Mouse (Mus musculus) midbrain, postnatal 0 days (tissue): ENCODE measurements around the gene Gm49673. TPM values are rescaled to one million over a fixed set of nuclear protein-coding genes. Genes with fewer than 3 reads are reported as not detected.
A peak's percentile ranks its signal among the peaks of the same experiment; 100 is the strongest.
"Not testable (repeated sequence)": the region's sequence is repeated elsewhere in the genome, so short reads cannot be mapped to it uniquely, and the experiment has no call there.

Experiments used
- ATAC-seq: fragments of 200-750 bp; cut with Nextera tagmentation; 2 replicates; pipeline ENCODE4 v1.8.0; 2017; ENCODE audit warnings: moderate number of reproducible peaks, mild to moderate bottlenecking, moderate TSS enrichment, moderate library complexity; ENCODE audit not compliant: low FRiP score
- DNase-seq: peaks from one replicate; pipeline ENCODE4 v3.0.0-alpha.2; 2015; ENCODE audit warnings: low spot score
- H3K27ac ChIP-seq: fragments of 300-500 bp; sonication (generic); 2 replicates; pipeline ENCODE4 v1.5.1; 2014; ENCODE audit warnings: low read depth, mild to moderate bottlenecking, low read length, mixed read lengths
- H3K27me3 ChIP-seq: fragments of 300-500 bp; sonication (generic); 2 replicates; pipeline ENCODE4 v1.6.1; 2014; ENCODE audit warnings: low read length, control low read depth, mixed read lengths; ENCODE audit not compliant: insufficient read depth
- H3K36me3 ChIP-seq: fragments of 300-500 bp; sonication (generic); 2 replicates; pipeline ENCODE4 v1.6.1; 2014; ENCODE audit warnings: low read length, control low read depth, mixed read lengths; ENCODE audit not compliant: insufficient read depth
- H3K4me1 ChIP-seq: fragments of 300-500 bp; sonication (generic); 2 replicates; pipeline ENCODE4 v1.6.1; 2014; ENCODE audit warnings: mild to moderate bottlenecking, control low read depth, antibody characterized with exemption, low read length, mixed read lengths; ENCODE audit not compliant: insufficient read depth
- H3K4me2 ChIP-seq: fragments of 300-500 bp; sonication (generic); 2 replicates; pipeline ENCODE4 v1.6.1; 2014; ENCODE audit warnings: low read depth, mild to moderate bottlenecking, low read length, mixed read lengths; ENCODE audit not compliant: poor library complexity, severe bottlenecking
- H3K4me3 ChIP-seq: fragments of 300-500 bp; sonication (generic); 2 replicates; pipeline ENCODE4 v1.5.1; 2014; ENCODE audit warnings: low read depth, mild to moderate bottlenecking, low read length, moderate library complexity
- H3K9ac ChIP-seq: fragments of 300-500 bp; sonication (generic); replicated peaks from 2 replicates; pipeline ENCODE4 v1.6.1; 2014; ENCODE audit warnings: mild to moderate bottlenecking, low read length, moderate library complexity, mixed read lengths; ENCODE audit not compliant: poor library complexity, severe bottlenecking
- H3K9me3 ChIP-seq: fragments of 300-500 bp; sonication (generic); 2 replicates; pipeline ENCODE4 v1.6.1; 2016; ENCODE audit warnings: low read length, control low read depth
- WGBS: fragments of 180-500 bp; shearing (Covaris S2); extraction: QIAGEN DNeasy Blood & Tissue Kit; methylation state at CpG from one replicate; pipeline ENCODE4 v1.1.7; 2014; 5-methylcytosine and 5-hydroxymethylcytosine counted together
- polyA plus RNA-seq: library from polyadenylated mRNA; unstranded; fragments of >200 nt; fragmentation: Nextera tagmentation; extraction: Ambion mirVana; gene quantifications from 2 replicates; pipeline ENCODE4 v1.2.1, GENCODE M21; 2015
- total RNA-seq: library from RNA; depleted of rRNA; stranded (reverse); fragments of >200 nt; gene quantifications from 2 replicates; pipeline ENCODE4 v1.2.3, GENCODE M21; 2014

The Gm49673 gene
- total and polyA plus RNA-seq, 2 experiments from 2014 or later, result 0.48 to 5.8 TPM

- 80% methylated on average over 9 of the region's 9 CpGs for WGBS
- not testable (repeated sequence) for H3K4me3 ChIP-seq, H3K9me3 ChIP-seq, H3K4me2 ChIP-seq, DNase-seq, H3K27me3 ChIP-seq, H3K36me3 ChIP-seq, H3K4me1 ChIP-seq, H3K9ac ChIP-seq, H3K27ac ChIP-seq, ATAC-seq
Observed at GRCm38 (mm10) chr17:8129578-8129977, 18.0 kb downstream of the Gm49673 start.

GRCm38 (mm10) chr17:8128326-8128993 lies 19.1 kb downstream of the Gm49673 start:
- not testable (repeated sequence) for DNase-seq, H3K4me3 ChIP-seq

GRCm38 (mm10) chr17:8124586-8124985 lies 23.0 kb downstream of the Gm49673 start:
- ATAC-seq, H3K9ac ChIP-seq, H3K4me1 ChIP-seq, H3K36me3 ChIP-seq, H3K9me3 ChIP-seq, H3K27me3 ChIP-seq, H3K4me3 ChIP-seq, DNase-seq, H3K4me2 ChIP-seq, H3K27ac ChIP-seq: not testable (repeated sequence)
- no CpG with 5 or more reads among the region's 6 CpGs for WGBS

More at GRCm38 (mm10) chr17:8128326-8128993, 19.1 kb downstream of the Gm49673 start:
- not testable (repeated sequence) for H3K9ac ChIP-seq, H3K9me3 ChIP-seq, H3K27me3 ChIP-seq, H3K36me3 ChIP-seq, H3K27ac ChIP-seq, ATAC-seq, H3K4me1 ChIP-seq, H3K4me2 ChIP-seq
- 100% methylated on average over 1 of the region's 7 CpGs for WGBS

GRCm38 (mm10) chr17:8122974-8123373 lies 24.6 kb downstream of the Gm49673 start:
- H3K36me3 ChIP-seq, H3K4me3 ChIP-seq, H3K9me3 ChIP-seq, H3K27ac ChIP-seq, H3K4me2 ChIP-seq, H3K27me3 ChIP-seq, DNase-seq, H3K4me1 ChIP-seq, H3K9ac ChIP-seq, ATAC-seq: not testable (repeated sequence)
- no CpG with 5 or more reads among the region's 3 CpGs for WGBS

- H3K27ac ChIP-seq, H3K27me3 ChIP-seq, H3K4me2 ChIP-seq, H3K9ac ChIP-seq, H3K9me3 ChIP-seq, ATAC-seq, H3K4me1 ChIP-seq, H3K36me3 ChIP-seq, DNase-seq, H3K4me3 ChIP-seq: not testable (repeated sequence)
- WGBS, result no CpG with 5 or more reads among the region's 6 CpGs
Observed at GRCm38 (mm10) chr17:8116928-8117327, 30.7 kb downstream of the Gm49673 start.

- H3K9ac ChIP-seq, H3K36me3 ChIP-seq, H3K4me2 ChIP-seq, H3K4me1 ChIP-seq, H3K27ac ChIP-seq, H3K9me3 ChIP-seq, DNase-seq, ATAC-seq, H3K27me3 ChIP-seq, H3K4me3 ChIP-seq: not testable (repeated sequence)
- 72% methylated on average over 6 of the region's 11 CpGs for WGBS
Observed at GRCm38 (mm10) chr17:8116378-8116777, 31.2 kb downstream of the Gm49673 start.

- H3K36me3 ChIP-seq, H3K27me3 ChIP-seq, H3K9me3 ChIP-seq, H3K4me1 ChIP-seq, H3K4me3 ChIP-seq, H3K9ac ChIP-seq, H3K4me2 ChIP-seq, H3K27ac ChIP-seq, DNase-seq, ATAC-seq: not testable (repeated sequence)
- no CpG with 5 or more reads among the region's 1 CpGs for WGBS
Observed at GRCm38 (mm10) chr17:8112199-8112598, 35.4 kb downstream of the Gm49673 start.

- H3K9ac ChIP-seq, H3K27me3 ChIP-seq, DNase-seq, H3K4me3 ChIP-seq, H3K36me3 ChIP-seq, H3K9me3 ChIP-seq, H3K4me2 ChIP-seq, H3K27ac ChIP-seq, H3K4me1 ChIP-seq: not testable (repeated sequence)
- WGBS, result 14% methylated on average over 3 of the region's 6 CpGs
- ATAC-seq, result peak; percentile 48; the same call in 1 of the 2 replicates
Observed at GRCm38 (mm10) chr17:8101297-8101609, 46.3 kb downstream of the Gm49673 start.
